Mouse (Mus musculus) cerebellum, postnatal 36 days (tissue): ENCODE measurements around the gene Vmn1r5.
"Not testable (repeated sequence)": the region's sequence is repeated elsewhere in the genome, so short reads cannot be mapped to it uniquely, and the experiment has no call there.

ENCODE experiments used
- DNase-seq, 2 experiments: peaks; one replicate each; pipeline ENCODE4 v3.0.0; 2021 to 2022; ENCODE audit warnings: mixed read lengths in 2 of 2

The Vmn1r5 gene

DNA sequence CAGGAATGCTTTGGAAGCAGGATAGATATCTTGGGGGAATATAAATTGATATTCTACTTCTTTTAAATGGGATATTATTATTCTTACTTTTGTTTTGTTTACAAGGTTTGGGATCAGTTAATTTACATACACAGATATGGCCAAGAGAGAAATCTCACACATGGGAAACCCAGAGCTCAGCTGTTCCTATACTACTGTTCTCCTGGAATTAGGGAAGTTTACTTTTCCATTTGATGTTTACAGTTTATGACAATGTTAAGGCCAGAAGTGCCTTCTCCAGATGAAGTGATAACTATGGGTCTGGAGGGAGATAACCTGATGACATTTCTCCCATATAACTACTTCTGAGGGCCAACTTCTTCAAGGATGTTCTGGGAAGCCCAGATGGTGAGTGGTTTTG lies at the start of gene Vmn1r5:
Gene Vmn1r5, plus strand, starts transcription at position 301 of the 400 bp plus-strand sequence.
- DNase-seq = no peak

DNA sequence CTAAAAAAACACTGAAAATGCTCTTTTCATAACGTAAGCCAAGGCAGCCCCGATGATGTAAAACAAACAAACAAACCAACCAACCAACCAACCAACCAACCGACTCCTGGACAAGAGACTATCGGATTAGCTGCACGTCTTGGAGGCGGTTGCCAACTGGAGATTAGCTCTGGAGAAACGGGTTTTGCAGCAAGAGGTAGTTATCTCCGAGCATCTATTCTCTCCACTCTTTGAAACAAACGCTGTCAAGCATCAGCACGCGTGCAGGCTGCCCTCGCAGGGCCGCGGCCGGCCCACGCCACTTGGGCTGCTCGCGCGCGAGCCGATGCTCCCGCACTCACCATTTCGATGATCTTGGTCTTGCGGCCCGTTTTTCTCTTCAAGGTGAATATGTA lies 46.7 kb upstream of the Vmn1r5 start:
- DNase-seq = no peak

DNA sequence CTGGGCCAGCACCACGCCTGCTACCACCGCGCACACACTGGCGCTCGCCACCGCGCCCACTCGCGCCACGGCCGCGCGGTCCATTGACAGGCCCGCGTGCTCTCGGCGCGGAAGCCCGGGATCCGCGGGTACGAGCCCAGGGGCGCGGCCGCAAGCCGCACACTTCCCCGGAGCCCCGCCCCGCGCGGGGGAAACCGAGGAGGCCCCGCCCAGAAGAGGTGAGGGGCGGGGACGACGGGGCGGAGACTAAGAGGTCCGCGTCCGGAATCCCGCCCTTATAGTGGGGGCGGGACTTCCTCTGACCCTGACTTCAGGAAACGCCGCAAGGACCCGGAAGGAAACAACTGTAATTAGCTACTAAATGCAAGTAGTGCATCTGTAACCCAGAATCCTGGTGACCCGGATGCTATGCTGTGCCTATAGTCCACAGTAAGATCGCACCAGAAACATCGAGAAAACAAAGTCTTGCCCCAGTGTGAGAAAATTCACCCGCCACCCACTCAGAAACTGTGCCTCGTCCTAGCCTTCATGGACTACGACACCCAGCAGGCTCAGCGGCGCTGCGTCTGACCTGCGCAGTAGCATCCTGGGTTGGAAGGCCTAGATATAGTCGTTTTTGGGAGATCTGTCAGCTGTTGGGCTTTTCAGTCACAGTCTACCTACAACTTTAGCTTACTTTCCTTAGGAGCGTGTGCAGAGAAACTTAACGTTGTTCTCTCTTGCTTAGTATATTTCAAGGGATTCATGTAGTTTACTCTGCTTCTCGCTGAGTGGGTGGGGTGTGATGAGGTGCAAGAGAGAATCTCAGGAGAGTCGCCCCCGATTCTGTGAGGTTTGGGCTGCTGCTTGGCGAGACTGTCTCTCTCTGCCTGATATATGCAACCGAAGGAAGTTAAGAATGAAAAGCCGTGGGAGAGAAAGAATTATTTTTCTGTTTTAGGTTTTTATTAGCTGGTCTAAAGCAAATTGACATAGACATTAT lies 46.1 kb upstream of the Vmn1r5 start, which contains the start of the genes Nt5c3 and Vmn1r4:
Gene Nt5c3, minus strand, starts transcription at position 207 of the 982 bp plus-strand sequence.
Gene Vmn1r4, plus strand, starts transcription at position 290 of the 982 bp plus-strand sequence.
- peak; percentile 93 to 94 for DNase-seq

- DNase-seq = no peak
Observed at GRCm38 (mm10) chr6:56931648-56932415, 38.2 kb upstream of the Vmn1r5 start.

GRCm38 (mm10) chr6:56932464-56932863 lies 37.6 kb upstream of the Vmn1r5 start:
- DNase-seq = no peak

- DNase-seq = no peak
Observed at GRCm38 (mm10) chr6:56934366-56934765, 35.7 kb upstream of the Vmn1r5 start.

GRCm38 (mm10) chr6:56956436-56956835 lies 13.6 kb upstream of the Vmn1r5 start:
- no peak for DNase-seq

DNA sequence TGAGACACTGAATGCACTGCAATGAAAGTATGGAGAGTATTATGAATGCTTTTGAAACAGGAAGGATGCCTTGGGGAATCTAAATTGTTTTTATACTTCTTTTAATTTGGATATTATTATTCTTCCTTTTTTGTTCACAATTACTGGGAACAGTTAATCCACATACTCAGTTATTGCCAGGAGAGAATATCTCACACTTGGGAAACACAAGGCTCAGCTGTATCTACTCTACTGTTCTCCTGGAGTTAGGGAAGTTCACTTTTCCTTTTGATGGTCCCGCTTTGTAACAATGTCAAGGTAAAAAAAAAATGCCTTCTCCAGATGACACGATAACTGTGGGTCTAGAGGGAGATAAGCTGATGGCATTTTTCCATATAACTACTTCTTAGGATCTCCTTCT lies 26.9 kb downstream of the Vmn1r5 start, which contains the start of gene Vmn1r6:
Gene Vmn1r6, plus strand, starts transcription at position 301 of the 400 bp plus-strand sequence.
- no peak for DNase-seq

DNA sequence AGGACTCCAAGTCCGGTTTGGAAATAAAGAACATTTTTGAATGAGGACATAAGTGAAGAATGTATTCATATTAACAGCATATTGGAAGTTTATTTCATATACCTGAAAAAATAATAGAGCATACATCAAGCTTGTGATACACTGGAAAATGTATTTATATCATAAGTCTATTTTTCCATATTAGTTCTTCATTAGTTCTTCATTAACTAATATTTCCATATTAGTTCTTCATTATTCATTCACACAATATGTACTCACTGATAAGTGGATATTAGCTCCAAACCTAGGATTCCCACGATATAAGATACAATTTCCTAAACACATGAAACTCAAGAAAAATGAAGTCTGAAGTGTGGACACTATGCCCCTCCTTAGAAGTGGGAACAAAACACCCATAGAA lies 55.2 kb downstream of the Vmn1r5 start, which contains the start of gene Vmn1r7:
Gene Vmn1r7, minus strand, starts transcription at position 101 of the 400 bp plus-strand sequence.
- DNase-seq = not testable (repeated sequence)

DNA sequence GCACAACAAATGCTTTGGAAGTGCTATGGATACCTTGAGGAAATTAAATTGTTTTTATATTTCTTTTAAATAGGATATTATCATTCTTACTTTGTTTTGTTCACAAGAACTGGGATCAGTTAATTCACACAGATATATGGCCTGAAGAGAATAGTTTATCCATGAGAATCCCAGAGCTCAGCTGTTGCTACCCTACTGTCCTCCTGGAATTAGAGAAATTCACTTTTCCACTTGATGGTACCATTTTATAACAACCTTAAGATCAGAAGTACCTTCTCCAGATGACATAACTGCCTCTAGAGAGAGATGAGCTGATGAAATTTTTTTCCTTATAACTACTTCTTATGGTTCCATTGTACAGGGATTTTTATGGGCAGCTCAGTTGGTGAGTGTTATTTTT lies 61.9 kb downstream of the Vmn1r5 start, which contains the start of gene Vmn1r8:
Gene Vmn1r8, plus strand, starts transcription at position 301 of the 400 bp plus-strand sequence.
- DNase-seq = no peak

DNA sequence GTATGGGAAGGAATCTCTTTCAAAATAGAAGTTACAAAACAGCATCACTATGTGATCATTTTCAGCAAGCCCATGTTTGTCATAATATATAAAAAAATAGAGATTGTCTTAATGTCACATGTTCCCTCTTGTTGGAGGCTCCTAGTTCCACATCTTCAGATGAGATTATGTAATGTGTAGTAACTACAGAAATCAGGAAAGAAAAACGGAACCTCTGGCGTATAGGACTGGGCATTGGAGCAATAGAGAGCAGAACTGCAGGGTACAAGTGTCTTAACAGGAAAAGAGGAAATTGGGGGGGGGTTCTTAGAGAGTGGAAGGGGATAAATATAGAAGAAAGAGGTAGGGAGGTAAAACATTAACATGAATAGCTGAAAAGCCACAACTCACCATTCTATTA lies 64.6 kb downstream of the Vmn1r5 start:
- DNase-seq = no peak
